Mouse (Mus musculus) cerebellum, adult 2 months (tissue): ENCODE data around the gene Cln3. TPM values are rescaled to one million over a fixed set of nuclear protein-coding genes. Genes with fewer than 3 reads are reported as not detected.

ENCODE experiments used
- DNase-seq, 2 experiments: peaks; one replicate each; pipeline ENCODE4 v3.0.0; 2021
- H3K27ac ChIP-seq: fragments of 200-500 bp; 2 replicates; pipeline ENCODE4 v1.5.1; 2012; ENCODE audit warnings: low read length, control low read depth, inconsistent platforms; ENCODE audit not compliant: insufficient read depth
- H3K27me3 ChIP-seq: fragments of 200-500 bp; 2 replicates; pipeline ENCODE4 v1.6.1; 2012; ENCODE audit warnings: inconsistent platforms, mild to moderate bottlenecking, low read length, moderate library complexity; ENCODE audit not compliant: control insufficient read depth, insufficient read depth
- H3K4me1 ChIP-seq: fragments of 200-500 bp; 2 replicates; pipeline ENCODE4 v1.6.1; 2011; ENCODE audit warnings: low read length; ENCODE audit not compliant: control insufficient read depth, insufficient read depth
- H3K4me3 ChIP-seq: fragments of 200-500 bp; replicated peaks from 2 replicates; pipeline ENCODE3; 2011; ENCODE audit warnings: mild to moderate bottlenecking, low read depth, low read length, control low read depth; ENCODE audit not compliant: insufficient read depth
- CTCF ChIP-seq: fragments of 200-500 bp; IDR thresholded peaks from 2 replicates; pipeline ENCODE4 v1.5.1; 2011; ENCODE audit warnings: low read depth, mild to moderate bottlenecking, control low read depth, low read length, moderate library complexity, borderline replicate concordance; ENCODE audit not compliant: insufficient read depth
- POLR2A ChIP-seq: fragments of 200-500 bp; IDR thresholded peaks from 2 replicates; pipeline ENCODE4 v1.6.1; 2011; ENCODE audit warnings: low read length, control low read depth, borderline replicate concordance; ENCODE audit not compliant: insufficient read depth
- WGBS: fragments of 180-500 bp; shearing (Covaris S2); methylation state at CpG from one replicate; pipeline ENCODE4 v1.1.7; 2018; 5-methylcytosine and 5-hydroxymethylcytosine counted together
- polyA plus RNA-seq: library from polyadenylated mRNA; depleted of rRNA; stranded (reverse); fragments of >200 nt; gene quantifications from 2 replicates; pipeline ENCODE4 v1.2.3, GENCODE M21; 2012

The Cln3 gene
- polyA plus RNA-seq, 1 experiment, result 38.1 TPM

- Histone ChIP-seq H3K4me1 (no peaks in the 10 kb centered on the region), H3K27ac (no peak overlapping the region), H3K4me3 (no peak overlapping the region), H3K27me3 (no peaks in the 10 kb centered on the region)
- 62% methylated on average over 3 of the region's 3 CpGs for WGBS
- no peak for DNase-seq
- TF ChIP-seq CTCF (no peak), POLR2A (no peak)
These were observed 21.4 kb upstream of the Cln3 start for GRCm38 (mm10) chr7:126607064-126607463.

GRCm38 (mm10) chr7:126606611-126607010 is 21.0 kb upstream of the Cln3 start:
- TF ChIP-seq CTCF (no peak), POLR2A (no peak)
- Histone ChIP-seq H3K4me1 (no peaks in the 10 kb centered on the region), H3K27ac (no peak overlapping the region), H3K4me3 (no peak overlapping the region), H3K27me3 (no peaks in the 10 kb centered on the region)
- no peak for DNase-seq
- WGBS, result 88% methylated on average over 5 of the region's 5 CpGs

GRCm38 (mm10) chr7:126602650-126603049 is 17.0 kb upstream of the Cln3 start:
- no peak for DNase-seq
- H3K4me3 ChIP-seq, result no peak overlapping the region
- no peaks in the 10 kb centered on the region for H3K27me3 ChIP-seq
- no peak for TF ChIP-seq POLR2A
- TF ChIP-seq CTCF, result no peak
- H3K4me1 ChIP-seq, result no peaks in the 10 kb centered on the region
- WGBS, result 90% methylated on average over 3 of the region's 3 CpGs
- no peak overlapping the region for H3K27ac ChIP-seq

- WGBS, result 22% methylated on average over 5 of the region's 5 CpGs
- no peak overlapping the region for H3K27ac ChIP-seq
- H3K4me1 ChIP-seq, result no peaks in the 10 kb centered on the region
- no peak for DNase-seq
- no peak for TF ChIP-seq POLR2A
- no peak for TF ChIP-seq CTCF
- no peaks in the 10 kb centered on the region for H3K27me3 ChIP-seq
- no peak overlapping the region for H3K4me3 ChIP-seq
These were observed 16.3 kb upstream of the Cln3 start for GRCm38 (mm10) chr7:126601896-126602295.

- no peaks in the 10 kb centered on the region for H3K4me1 ChIP-seq
- 88% methylated on average over 6 of the region's 6 CpGs for WGBS
- TF ChIP-seq CTCF (no peak), POLR2A (no peak)
- DNase-seq, result no peak
- no peak overlapping the region for H3K4me3 ChIP-seq
- H3K27me3 ChIP-seq, result no peaks in the 10 kb centered on the region
- no peak overlapping the region for H3K27ac ChIP-seq
These were observed 13.3 kb upstream of the Cln3 start for GRCm38 (mm10) chr7:126598919-126599318.

- H3K4me1 ChIP-seq, result no peaks in the 10 kb centered on the region
- no peak for DNase-seq
- WGBS, result 63% methylated on average over 6 of the region's 6 CpGs
- no peak overlapping the region for H3K27ac ChIP-seq
- H3K27me3 ChIP-seq, result no peaks in the 10 kb centered on the region
- no peak overlapping the region for H3K4me3 ChIP-seq
- TF ChIP-seq CTCF, result no peak
- TF ChIP-seq POLR2A, result no peak
These were observed 10.8 kb upstream of the Cln3 start for GRCm38 (mm10) chr7:126596414-126596813.

- H3K4me3 ChIP-seq, result no peak overlapping the region
- 78% methylated on average over 5 of the region's 5 CpGs for WGBS
- H3K27ac ChIP-seq, result no peak overlapping the region
- H3K4me1 ChIP-seq, result no peaks in the 10 kb centered on the region
- DNase-seq, result no peak
- H3K27me3 ChIP-seq, result no peaks in the 10 kb centered on the region
- TF ChIP-seq CTCF (no peak), POLR2A (no peak)
These were observed 10.3 kb upstream of the Cln3 start for GRCm38 (mm10) chr7:126595890-126596289.

- no peak for DNase-seq
- H3K4me1 ChIP-seq, result no peaks in the 10 kb centered on the region
- no peak within 1 kb of the TSS for H3K4me3 ChIP-seq
- no peak for TF ChIP-seq CTCF
- TF ChIP-seq POLR2A, result no peak
- no peak within 1 kb of the TSS for H3K27ac ChIP-seq
- WGBS, result 72% methylated on average over 11 of the region's 11 CpGs
- no peaks in the 10 kb centered on the region for H3K27me3 ChIP-seq
These were observed 9.4 kb upstream of the Cln3 start, which contains the start of gene Il27 for GRCm38 (mm10) chr7:126594862-126595561. Gene Il27 (minus strand): TSS chr7:126594941.
